Mouse (Mus musculus) 3134 (cell line): Measurements from ENCODE around the gene Mrpl55.
A peak's percentile ranks its signal among the peaks of the same experiment; 100 is the strongest.
"Not testable (repeated sequence)": the region's sequence is repeated elsewhere in the genome, so short reads cannot be mapped to it uniquely, and the experiment has no call there.

ENCODE experiments used
- DNase-seq: peaks from one replicate; pipeline ENCODE4 v3.0.0-alpha.2; 2011; ENCODE audit warnings: low spot score; ENCODE audit not compliant: insufficient read length; ENCODE audit errors: extremely low read depth

Gene Mrpl55

DNA sequence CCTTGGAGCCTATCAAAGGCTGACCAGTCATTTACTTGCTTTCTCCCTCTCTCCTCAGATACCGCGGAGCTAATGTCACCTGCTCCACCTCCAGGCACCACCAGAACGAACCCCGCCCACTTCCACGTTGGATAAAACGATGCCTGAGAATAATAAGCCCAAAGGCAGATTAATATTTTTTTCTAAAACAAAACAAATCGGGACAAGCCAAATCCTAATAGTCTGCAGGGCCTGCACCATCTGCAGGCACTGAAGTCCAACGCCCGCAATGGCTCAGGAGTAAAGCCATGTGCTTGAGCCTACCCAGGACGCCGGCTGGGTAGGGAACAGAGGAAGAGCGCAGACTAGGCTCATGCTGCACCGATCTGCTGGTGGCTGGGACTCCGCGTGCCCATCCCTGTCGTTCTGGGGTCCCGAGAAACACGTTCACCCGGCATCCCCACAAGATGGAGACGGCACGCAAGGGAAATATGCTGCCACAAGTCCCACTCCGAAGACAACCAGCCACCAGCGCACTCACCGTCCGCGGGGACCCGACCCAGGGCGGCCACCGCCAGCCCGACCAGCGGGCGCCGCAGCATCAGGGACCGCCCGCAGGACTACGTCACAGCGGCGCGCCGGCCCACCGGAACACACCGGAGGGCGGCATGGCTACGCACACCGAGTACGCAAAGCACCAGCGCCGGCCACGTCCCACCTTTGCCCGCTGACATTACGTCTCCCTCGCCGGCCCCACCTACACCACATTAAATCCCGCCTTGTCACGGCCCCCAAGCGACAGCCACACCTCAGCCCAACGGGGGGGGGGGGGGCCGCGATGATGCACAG, 10.8 kb upstream of the Mrpl55 start:
- DNase-seq, result peak; percentile 96

DNA sequence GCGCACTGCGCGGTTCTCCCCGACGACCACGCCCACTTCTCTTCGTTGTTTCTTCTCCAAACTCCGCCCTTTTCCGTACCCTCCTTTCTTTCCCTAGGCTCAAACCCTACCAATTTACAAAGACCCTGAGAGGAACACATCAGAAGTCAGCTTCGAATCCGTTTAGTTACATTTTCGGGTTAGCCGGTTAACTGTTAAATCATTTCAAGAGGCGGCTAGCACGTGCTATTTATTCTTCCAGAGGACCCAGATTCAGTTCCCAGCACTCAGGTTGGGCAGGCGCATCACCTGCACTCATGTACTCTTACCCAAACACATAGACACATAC, 10.3 kb upstream of the Mrpl55 start, which contains the start of gene Guk1:
TSS of gene Guk1 (minus strand) at position 154 of the 328 bp plus-strand sequence.
- no peak for DNase-seq

DNA sequence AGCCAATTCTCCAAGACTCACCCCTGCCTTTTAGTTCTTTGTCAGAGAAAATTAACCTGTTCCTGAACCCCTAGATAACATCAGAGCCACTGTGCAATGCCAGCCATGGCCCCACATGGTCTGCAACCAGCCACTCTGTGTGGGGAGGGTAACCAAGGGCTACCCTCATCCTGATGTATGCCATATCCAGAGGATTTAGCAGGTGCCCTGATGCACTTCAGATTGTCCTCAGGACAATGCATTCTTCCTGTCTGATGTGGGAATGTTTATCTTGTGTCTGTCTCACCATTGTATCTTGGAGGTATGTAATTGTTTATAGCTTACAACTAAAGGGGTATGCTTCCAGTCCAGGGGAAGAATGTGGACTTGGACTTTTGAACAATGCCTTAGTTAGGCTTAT, 6.1 kb upstream of the Mrpl55 start:
- no peak for DNase-seq

DNA sequence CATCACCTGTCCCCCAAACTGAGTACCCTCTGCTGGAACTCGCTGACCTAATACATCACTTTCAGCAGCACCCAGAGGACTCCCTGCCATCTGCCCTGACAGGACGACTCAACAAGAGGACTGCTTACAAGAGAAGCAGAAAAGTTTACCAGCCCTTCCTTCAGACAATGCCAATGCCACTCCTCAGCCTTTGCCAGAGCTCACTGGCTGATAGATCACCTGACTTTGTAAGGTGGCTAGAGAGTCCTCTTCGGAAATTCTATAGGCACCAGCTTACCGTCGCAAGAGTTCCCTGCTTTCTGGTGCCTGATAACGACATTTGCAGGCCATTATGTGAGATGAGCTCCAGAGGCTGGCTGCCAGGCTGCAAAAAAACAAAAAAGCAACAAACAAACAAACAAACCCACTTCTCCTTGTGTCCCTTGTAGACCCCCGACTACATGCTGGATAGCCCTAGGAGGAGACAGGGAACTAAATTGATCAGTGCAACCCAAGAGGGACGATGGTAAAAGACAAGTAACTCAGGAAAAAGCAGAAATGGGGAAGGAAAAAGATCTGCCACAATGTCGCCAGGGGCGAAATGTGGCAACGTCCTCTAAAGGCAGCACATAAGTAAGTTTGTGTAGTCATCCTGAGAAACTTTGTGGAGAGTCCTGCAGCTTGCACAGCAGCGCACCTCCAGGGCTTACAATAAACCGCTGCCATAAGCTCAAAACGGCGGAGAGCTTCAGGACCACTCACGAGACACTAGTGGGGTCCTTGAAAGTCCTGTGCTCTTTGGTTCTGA, 877 bp upstream of the Mrpl55 start:
- no peak for DNase-seq

DNA sequence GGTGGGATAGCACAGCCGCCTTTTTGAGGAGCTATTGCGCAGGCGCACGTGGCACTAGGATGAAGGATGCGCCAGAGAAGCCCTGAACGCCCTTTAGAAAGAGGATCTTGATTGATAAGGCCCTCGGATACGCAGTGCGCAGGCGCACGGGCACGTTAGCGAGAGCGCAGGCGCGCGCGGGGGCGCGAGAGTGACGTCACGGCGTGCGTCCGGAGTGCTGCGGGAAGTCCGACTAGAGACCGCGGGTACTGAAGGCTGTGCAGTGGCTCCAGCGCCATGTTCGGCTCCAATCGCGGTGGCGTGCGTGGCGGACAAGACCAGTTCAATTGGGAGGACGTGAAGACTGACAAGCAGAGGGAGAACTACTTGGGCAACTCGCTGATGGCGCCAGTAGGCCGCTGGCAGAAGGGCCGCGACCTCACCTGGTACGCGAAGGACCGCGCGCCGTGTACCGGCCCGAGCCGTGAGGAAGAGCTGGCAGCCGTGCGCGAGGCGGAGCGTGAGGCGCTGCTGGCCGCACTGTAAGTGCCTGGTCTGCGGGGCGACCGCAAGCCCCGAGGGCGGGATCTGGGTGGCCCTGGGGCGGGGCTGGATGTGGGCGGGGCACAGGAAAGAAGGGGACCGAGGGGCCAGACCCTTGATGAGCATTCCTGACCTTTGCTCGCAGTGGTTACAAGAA, 6.0 kb downstream of the Mrpl55 start, which contains the start of gene 2310033P09Rik:
TSS of gene 2310033P09Rik (plus strand) at position 169 of the 679 bp plus-strand sequence.
- peak; percentile 95 for DNase-seq

DNA sequence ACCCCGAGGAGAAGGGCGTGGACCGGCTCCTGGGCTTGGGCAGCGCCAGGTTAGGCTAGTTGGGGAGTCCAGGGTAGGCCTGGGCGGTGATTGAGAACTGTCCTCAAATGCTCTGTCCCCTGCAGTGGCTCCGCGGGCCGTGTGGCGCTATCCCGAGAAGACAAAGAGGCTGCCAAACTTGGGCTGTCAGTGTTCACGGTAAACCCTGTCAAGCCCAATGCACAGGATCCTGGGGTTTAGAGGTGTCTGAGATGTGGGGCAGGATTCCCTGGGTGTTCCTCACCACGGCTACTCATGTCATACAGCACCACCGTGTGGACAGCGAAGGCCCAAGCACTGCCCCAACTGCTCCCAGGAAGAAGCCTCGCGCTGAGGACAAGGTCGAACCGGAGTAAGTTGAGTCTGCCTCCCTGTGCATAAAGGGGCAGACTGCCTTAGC, 6.7 kb downstream of the Mrpl55 start:
- peak; percentile 60 for DNase-seq

DNA sequence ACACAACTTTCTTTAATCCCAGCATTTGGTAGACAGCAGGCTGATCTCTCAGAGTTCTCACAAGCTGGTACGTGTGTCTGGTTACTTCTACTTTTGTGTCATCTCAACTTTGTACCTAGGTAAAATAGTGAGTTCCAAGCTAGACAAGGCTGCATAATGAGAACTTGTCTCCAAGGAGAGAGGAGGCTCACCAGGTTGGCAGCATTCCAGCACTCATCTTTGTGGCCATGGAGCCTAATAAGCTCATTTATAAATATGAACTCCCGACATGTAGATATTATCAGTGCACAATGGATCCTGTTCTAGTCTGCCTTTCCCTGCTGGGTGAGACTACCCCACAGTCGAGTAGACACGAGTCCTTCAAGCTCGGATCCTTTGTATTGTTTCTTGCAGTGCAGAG, 7.3 kb downstream of the Mrpl55 start:
- DNase-seq, result no peak

DNA sequence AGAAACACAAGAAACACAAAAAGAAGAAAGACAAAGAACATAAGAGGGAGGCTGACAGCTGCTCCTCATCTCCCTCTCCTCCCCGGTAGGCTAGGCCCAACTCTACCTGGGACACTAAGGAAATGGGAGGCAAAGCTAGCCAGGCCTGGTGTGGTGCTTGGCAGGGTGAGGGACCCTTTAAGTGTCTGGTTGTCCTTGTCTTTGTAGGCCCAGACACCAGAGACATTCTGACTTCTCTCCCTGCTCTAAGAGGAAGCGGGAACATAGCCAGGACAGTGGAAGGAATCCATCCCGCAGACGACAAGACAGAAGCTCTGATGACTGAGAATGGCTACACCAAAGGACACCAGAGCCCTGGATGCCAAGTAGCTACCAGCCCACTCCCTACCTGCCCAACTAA, 7.7 kb downstream of the Mrpl55 start:
- no peak for DNase-seq

DNA sequence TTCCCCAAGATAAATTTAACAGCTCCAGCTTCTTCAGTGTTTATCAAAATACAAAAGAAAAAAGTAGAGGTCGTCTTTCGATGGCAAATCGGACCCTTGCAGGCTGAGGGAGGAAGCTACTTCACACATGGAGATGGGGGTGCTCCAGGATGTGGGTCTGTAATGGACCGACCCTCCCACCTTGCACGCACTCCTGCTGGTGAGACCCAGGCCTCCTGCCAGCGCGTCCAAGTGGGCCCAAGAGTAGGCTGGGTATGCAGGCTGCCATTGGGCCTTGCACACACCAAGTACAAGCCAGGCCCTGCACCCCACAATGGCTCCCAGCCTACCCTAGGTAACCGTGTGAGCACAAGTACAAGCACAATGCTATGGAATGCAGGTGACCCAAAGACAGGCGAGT, 9.3 kb downstream of the Mrpl55 start:
- DNase-seq, result not testable (repeated sequence)

DNA sequence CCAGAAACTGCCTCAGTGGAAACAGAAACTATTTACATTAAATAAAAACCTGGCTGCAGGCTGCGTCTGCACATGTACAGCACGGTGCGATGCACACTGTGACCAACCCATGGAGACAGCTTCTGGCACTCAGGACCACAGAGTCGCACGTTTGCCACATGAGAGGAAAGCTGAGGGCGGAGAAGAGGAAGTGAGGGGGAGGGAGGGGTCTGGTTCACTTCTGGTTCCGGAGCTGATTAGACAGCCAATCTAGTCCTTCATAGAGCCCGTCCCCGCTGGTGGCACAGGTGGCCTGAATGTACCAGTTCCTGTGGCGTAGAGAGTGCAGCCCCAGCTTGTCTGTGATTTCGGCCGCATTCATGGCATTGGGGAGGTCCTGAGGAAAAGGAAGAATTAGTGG, 10.0 kb downstream of the Mrpl55 start:
- DNase-seq, result not testable (repeated sequence)

DNA sequence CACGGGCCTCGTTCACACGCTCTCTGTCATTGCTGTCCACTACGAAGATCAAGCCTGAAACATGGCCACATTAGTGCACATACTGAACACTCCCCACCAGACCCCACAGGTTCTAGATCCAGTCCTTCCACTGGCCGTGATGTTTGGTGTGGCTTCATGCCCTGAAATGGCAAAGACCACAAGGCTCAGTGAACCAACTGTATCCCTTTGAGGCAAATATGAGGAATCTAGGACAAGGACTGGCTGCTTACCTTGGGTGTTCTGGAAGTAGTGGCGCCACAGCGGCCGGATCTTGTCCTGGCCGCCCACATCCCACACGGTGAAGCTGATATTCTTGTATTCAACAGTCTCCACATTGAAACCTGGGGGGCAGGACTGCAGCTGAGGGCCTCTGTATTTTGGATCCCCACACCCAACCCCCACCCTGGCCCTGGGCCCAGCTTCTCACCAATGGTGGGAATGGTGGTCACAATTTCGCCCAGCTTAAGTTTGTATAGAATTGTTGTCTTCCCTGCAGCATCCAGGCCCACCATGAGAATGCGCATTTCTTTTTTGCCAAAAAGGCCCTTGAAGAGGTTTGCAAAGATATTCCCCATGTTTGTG, 10.7 kb downstream of the Mrpl55 start:
- no peak for DNase-seq

DNA sequence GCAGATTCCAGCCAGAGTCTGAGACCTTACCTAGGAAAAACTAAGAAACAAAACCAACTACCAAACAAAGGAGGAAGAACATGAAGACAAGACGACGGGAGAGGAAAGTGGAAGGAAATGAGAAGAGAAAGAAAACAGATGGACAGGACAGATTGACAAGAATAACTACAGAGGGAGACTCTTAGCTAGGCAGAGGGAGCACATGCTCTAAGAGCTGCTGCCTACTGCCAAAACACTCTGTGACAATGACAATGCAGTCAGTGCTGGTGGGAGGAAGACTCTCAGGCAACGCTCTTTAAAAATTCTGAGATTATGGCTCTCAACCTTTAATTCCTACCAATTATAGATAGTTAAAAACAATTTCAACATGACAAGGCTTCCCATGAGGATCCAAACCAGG, 14.7 kb downstream of the Mrpl55 start:
- DNase-seq, result no peak

DNA sequence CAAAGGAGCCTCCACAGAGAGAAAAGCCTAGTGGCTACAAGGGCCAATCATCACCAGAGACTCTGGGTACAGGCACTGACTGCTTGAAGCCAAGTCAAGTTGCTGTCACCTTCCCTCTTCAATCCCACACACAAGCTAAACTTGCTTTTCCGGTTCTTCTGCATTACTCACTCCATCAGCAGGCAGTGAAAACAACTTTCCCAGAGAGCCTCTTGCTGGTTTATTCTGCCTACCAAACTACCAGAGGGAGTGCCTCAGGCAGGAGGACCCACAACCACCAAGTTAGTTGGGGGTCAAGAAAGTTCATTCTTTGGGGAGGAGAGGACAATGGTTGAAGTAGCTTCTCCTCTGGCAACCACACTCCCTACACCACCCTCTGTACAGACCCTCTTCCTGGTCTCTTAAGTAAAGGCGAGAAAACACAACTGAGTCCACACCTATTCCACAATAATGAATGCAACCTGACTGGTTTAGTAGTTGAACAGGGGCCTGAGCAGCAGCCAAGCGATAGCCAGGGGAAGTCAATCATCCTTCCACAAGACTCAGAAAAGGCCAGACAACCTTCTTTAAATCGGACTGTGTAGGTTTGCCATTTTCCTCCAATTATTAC, 16.2 kb downstream of the Mrpl55 start:
- no peak for DNase-seq

DNA sequence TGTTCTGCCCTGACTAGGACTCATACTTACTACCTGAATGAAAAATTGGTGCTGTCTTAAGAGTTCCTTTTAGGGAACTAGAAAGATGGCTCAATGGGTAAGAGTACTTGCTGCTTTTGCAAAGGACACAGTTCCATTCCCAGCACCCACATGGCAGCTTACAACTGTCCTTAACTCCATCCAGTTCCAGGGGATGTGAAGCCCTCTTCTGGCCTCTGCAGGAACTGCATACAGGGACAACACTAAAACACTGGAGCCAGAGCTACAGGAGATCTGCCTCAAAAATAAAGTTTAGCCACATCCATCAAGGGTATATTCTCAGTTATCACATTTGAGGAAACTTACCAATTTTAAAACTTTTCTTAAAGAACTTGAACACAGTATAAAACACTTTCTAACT, 16.8 kb downstream of the Mrpl55 start:
- DNase-seq, result no peak

DNA sequence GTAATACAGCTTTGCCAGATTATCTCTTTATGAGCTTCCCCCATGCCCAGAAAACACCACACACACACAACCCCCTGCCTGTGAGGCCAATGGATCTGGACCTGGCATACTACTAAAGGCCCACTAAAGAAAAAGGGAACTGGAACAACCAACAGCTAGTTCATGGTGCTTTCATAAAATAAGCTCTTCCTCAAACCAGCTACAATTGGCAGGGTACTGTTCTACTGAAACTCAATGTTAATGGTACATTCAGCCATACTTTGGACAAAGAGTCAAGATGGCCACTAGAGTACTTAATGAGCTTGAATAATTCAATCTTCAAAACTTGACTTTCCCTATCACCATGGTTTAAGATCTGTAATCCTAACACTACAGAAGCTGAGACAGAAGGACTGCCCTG, 19.3 kb downstream of the Mrpl55 start:
- no peak for DNase-seq

DNA sequence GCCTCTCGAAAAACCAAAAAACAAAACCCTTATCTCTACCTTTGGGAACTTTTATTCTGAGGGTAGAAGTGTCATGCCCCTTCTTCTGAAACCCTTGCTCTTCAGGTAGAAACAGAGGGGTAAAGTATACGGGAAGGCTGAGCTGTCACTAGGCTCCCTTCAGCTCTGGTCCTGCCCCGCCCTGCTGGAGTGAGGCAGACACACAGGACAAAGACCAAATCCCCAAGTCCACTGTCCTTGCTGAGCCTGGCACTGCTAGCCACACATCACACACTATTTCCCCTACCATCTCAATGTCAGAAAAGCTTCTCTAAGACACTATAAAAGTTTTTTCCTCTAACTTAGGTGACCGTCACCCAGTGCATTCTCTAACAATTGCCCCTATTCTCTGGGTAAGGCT, 20.0 kb downstream of the Mrpl55 start:
- no peak for DNase-seq

DNA sequence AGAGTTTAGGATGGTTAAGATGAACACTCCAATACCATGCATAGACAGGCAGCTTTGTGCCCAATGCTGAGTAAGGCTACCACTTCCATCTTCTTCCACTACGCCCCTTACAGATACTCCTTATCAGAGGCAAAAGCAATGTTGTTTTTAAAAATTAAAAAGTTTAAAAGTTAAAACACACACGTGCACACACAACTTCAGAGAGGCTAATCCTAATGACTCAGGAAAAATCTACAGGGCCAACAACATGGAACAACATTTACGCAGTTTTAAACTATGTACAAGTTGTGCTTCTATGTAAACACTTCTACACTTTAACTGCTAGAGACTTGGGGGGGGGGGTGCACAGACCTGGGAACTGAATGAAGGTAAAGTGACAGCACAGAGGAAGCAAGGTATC, 21.7 kb downstream of the Mrpl55 start:
- DNase-seq, result no peak

DNA sequence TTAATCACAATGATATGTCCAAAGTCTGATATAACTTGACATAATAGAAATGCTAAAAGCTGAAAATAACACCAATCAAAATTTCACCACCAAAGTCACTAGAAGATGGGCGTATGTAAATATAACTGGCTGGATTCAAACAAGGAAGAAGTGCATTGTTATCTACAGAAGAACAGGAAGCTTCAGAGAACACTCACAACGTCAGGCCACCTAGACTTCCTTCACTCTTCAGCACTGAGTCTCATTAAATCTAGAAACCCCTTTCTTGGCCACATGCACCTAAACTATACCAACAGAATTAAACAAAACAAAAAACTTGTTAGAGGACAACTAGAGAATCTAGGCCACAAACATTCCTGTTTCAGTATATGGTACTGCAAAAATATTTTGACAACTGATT, 22.2 kb downstream of the Mrpl55 start:
- DNase-seq, result no peak

DNA sequence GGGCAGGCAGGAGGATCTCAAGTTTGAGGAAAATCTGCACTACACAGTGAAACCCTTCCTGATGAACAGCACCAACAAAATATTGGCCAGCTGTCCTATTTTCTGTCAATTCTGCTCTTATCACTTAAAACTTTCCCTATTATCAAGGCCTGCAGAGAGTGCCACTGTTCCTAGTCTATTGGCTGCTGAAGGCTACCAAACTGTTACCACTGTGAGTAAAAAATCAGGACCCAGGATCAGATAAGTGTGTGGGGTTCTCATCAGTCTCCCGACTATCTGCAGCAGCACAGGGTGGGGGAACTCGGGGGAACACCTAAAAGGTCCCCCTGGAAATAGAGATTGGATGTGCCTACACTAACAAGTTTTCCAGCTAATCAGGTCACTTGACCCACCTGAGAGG, 22.9 kb downstream of the Mrpl55 start:
- no peak for DNase-seq

DNA sequence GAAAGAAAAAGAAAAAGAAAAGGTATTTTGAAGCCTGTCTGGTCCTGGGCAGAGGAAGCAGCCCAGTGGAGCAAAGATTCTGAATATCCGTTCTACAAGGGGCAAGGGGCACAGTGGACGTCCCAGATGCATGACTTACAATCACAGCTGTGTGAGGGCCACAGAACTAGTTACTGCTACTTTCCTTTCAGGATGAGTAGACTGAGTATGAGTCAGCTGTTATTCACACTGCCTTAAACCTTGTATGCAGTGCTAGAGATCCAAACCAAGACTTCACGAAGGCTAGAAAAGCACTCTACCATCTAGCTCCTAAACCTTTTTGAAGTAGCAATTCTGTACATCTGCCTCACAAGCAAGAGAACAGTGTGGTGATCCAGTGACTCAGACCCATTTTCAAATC, 24.0 kb downstream of the Mrpl55 start:
- peak; percentile 36 for DNase-seq
